Mouse (Mus musculus) kidney, adult 18-20 months (tissue): ENCODE measurements around the gene Nr1d2.
"Not testable (repeated sequence)": the region's sequence is repeated elsewhere in the genome, so short reads cannot be mapped to it uniquely, and the experiment has no call there.

ENCODE experiments used
- DNase-seq: peaks from one replicate; pipeline ENCODE4 v3.0.0; 2021

Nr1d2 gene

GRCm38 (mm10) chr14:18231866-18232265 lies 7.1 kb downstream of the Nr1d2 start:
- not testable (repeated sequence) for DNase-seq

GRCm38 (mm10) chr14:18229751-18230150 lies 9.2 kb downstream of the Nr1d2 start:
- not testable (repeated sequence) for DNase-seq

- DNase-seq: peak; percentile 58
Measured at GRCm38 (mm10) chr14:18226181-18226580, 12.7 kb downstream of the Nr1d2 start.

GRCm38 (mm10) chr14:18225431-18225830 lies 13.5 kb downstream of the Nr1d2 start:
- DNase-seq: not testable (repeated sequence)

- no peak for DNase-seq
Measured at GRCm38 (mm10) chr14:18221977-18222376, 16.9 kb downstream of the Nr1d2 start.

- no peak for DNase-seq
Measured at GRCm38 (mm10) chr14:18217158-18217557, 21.8 kb downstream of the Nr1d2 start.

- no peak for DNase-seq
Measured at GRCm38 (mm10) chr14:18216428-18216827, 22.5 kb downstream of the Nr1d2 start.

- no peak for DNase-seq
Measured at GRCm38 (mm10) chr14:18210795-18211194, 28.1 kb downstream of the Nr1d2 start.

GRCm38 (mm10) chr14:18204315-18204714 lies 34.6 kb downstream of the Nr1d2 start:
- DNase-seq: not testable (repeated sequence)

- DNase-seq: no peak
Measured at GRCm38 (mm10) chr14:18201413-18201812, 37.5 kb downstream of the Nr1d2 start.

- DNase-seq: peak; percentile 62
Measured at GRCm38 (mm10) chr14:18186883-18187417, 52.0 kb downstream of the Nr1d2 start.

- DNase-seq: not testable (repeated sequence)
Measured at GRCm38 (mm10) chr14:18177531-18177930, 61.4 kb downstream of the Nr1d2 start.

GRCm38 (mm10) chr14:18167597-18167996 lies 71.3 kb downstream of the Nr1d2 start:
- DNase-seq: no peak

- peak; percentile 41 for DNase-seq
Measured at GRCm38 (mm10) chr14:18167041-18167440, 71.9 kb downstream of the Nr1d2 start.
